Mouse (Mus musculus) hindbrain, embryonic 10.5 days (tissue): ENCODE measurements around the gene Krba1. TPM values are rescaled to one million over a fixed set of nuclear protein-coding genes. Genes with fewer than 3 reads are reported as not detected.

Experiments
- DNase-seq: peaks from one replicate; pipeline ENCODE4 v3.0.0-alpha.2; 2017; ENCODE audit warnings: low spot score
- H3K27ac ChIP-seq: fragments of 300-500 bp; sonication (generic); 2 replicates; pipeline ENCODE4 v1.5.1; 2016; ENCODE audit warnings: mild to moderate bottlenecking, moderate library complexity
- H3K27me3 ChIP-seq: fragments of 300-500 bp; sonication (generic); 2 replicates; pipeline ENCODE4 v1.6.1; 2016; ENCODE audit warnings: mild to moderate bottlenecking; ENCODE audit not compliant: poor library complexity, insufficient read depth, severe bottlenecking
- H3K36me3 ChIP-seq: fragments of 300-500 bp; sonication (generic); 2 replicates; pipeline ENCODE4 v1.6.1; 2016; ENCODE audit warnings: mild to moderate bottlenecking, moderate library complexity
- H3K4me1 ChIP-seq: fragments of 300-500 bp; sonication (generic); replicated peaks from 2 replicates; pipeline ENCODE4 v1.6.1; 2016; ENCODE audit warnings: mild to moderate bottlenecking
- H3K4me3 ChIP-seq: fragments of 300-500 bp; sonication (generic); 2 replicates; pipeline ENCODE4 v1.5.1; 2016; ENCODE audit warnings: mild to moderate bottlenecking, moderate library complexity
- H3K9me3 ChIP-seq: fragments of 300-500 bp; sonication (generic); 2 replicates; pipeline ENCODE4 v1.6.1; 2016; ENCODE audit warnings: mild to moderate bottlenecking, moderate library complexity
- WGBS: fragments of 180-500 bp; shearing (Covaris S2); methylation state at CpG from one replicate; pipeline ENCODE4 v1.1.7; 2016; 5-methylcytosine and 5-hydroxymethylcytosine counted together
- polyA plus RNA-seq: library from polyadenylated mRNA; unstranded; fragments of >200 nt; fragmentation: Nextera tagmentation; extraction: Ambion mirVana; gene quantifications from 2 replicates; pipeline ENCODE4 v1.2.1, GENCODE M21; 2016

The Krba1 gene
- polyA plus RNA-seq, 1 experiment from 2014 or later = 28.1 TPM

DNA sequence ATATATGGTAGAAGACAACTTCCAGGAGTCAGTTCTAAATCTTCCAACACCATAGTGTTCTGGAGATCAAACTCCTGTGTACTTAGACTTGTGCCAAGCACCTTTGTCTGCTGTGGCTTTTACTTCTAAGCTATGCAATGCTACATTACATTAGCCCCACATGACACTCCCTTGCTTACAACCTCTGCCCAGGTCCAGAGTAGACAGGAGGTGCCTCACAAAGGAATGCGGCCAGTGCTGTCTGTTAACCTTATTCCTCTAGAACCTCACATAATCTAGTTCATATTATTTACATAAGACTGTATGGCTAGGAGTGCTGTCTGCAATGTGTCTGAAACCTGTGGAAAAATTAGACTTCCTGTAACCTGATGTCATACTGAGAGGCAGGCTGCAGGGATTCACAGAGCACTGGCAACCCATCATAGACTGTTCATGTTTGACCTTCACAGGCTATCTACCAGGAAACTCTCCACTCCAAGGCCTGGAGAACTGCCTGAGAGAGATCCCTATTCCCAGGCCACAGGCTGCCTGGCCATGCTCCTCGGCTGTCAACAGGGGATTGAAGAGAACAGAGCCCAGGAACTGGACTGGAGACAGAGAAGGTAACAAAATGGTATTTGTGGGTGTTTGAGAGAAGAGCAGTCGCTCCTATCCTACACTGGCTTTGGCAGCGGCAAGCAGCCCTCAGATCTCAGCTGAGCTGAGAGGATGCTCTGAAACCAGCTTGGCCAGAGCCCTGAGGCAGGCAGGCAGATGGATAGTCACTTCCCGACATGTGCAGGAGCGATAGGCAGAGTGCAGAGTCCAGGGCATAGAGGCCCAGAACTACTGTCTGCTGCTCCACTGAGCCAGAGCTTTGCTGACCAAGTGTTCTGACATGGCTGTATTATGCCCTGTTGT lies 16.1 kb downstream of the Krba1 start:
- WGBS = 93% methylated on average over 6 of the region's 6 CpGs
- H3K27me3 ChIP-seq = no peaks in the 10 kb centered on the region
- no peaks in the 10 kb centered on the region for H3K9me3 ChIP-seq
- H3K36me3 ChIP-seq = peaks cover 100% of the 10 kb centered on the region
- no peak for DNase-seq
- no peak overlapping the region for H3K27ac ChIP-seq
- no peak overlapping the region for H3K4me3 ChIP-seq
- H3K4me1 ChIP-seq = no peaks in the 10 kb centered on the region

GRCm38 (mm10) chr6:48412147-48412546 lies 16.8 kb downstream of the Krba1 start:
- H3K27me3 ChIP-seq = no peaks in the 10 kb centered on the region
- no peak for DNase-seq
- H3K4me3 ChIP-seq = no peak overlapping the region

DNA sequence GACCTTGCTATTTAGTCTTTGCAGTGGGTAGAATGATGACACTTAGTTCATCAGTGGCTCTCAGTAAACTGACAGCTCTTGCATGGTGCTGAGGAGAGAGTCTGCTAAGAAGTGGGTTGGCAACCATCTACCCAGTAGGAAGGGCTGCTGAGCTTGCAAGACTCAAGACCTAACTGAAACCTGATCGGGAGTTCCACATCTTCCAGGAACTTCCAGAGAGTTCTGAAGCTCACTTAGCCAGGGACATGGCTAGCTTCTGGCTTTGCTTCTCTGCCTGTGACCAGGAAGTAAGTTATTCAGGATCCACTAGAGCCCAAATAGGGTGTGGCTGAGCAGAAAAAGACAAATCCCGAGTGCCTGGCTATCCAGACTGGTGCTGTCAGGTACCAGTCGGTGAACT lies 17.3 kb downstream of the Krba1 start:
- Histone ChIP-seq H3K27ac (no peak overlapping the region), H3K9me3 (no peaks in the 10 kb centered on the region), H3K36me3 (peaks cover 100% of the 10 kb centered on the region), H3K4me3 (no peak overlapping the region), H3K4me1 (no peaks in the 10 kb centered on the region), H3K27me3 (no peaks in the 10 kb centered on the region)
- no peak for DNase-seq
- WGBS = 89% methylated on average over 3 of the region's 3 CpGs

More at GRCm38 (mm10) chr6:48412147-48412546, 16.8 kb downstream of the Krba1 start:
- H3K9me3 ChIP-seq = no peaks in the 10 kb centered on the region
- no peaks in the 10 kb centered on the region for H3K4me1 ChIP-seq
- H3K27ac ChIP-seq = no peak overlapping the region
- H3K36me3 ChIP-seq = peaks cover 100% of the 10 kb centered on the region
- WGBS = 91% methylated on average over 4 of the region's 4 CpGs

- H3K4me3 ChIP-seq = no peak overlapping the region
- no peaks in the 10 kb centered on the region for H3K27me3 ChIP-seq
- no peaks in the 10 kb centered on the region for H3K9me3 ChIP-seq
- peaks cover 100% of the 10 kb centered on the region for H3K36me3 ChIP-seq
- WGBS = 91% methylated on average over 10 of the region's 10 CpGs
- DNase-seq = no peak
- H3K4me1 ChIP-seq = no peaks in the 10 kb centered on the region
- no peak overlapping the region for H3K27ac ChIP-seq
Measured at GRCm38 (mm10) chr6:48413081-48413480, 17.7 kb downstream of the Krba1 start.

DNA sequence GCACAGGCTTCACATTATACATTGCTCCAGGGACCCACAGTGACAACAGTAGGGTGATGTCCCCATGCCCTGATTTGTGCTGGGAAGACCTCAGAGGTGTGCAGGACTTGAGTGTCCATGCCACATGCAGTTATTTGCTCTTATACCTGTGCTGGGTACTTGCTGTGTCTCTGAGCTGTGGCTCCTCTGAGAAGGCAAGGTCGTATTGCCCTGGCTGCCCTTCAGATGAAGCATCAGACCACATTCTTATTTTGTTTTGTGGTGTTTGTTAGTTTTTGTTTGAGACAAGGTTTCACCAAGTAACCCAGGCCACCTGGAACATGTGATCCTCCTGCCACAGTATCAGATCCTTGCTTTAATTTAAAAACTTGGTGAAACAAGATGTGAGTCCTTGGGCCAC lies 19.5 kb downstream of the Krba1 start:
- Histone ChIP-seq H3K27me3 (no peaks in the 10 kb centered on the region), H3K4me3 (no peak overlapping the region), H3K27ac (no peak overlapping the region), H3K4me1 (no peaks in the 10 kb centered on the region), H3K36me3 (peaks cover 86% of the 10 kb centered on the region), H3K9me3 (no peaks in the 10 kb centered on the region)
- no peak for DNase-seq
- 90% methylated on average over 1 of the region's 1 CpGs for WGBS

GRCm38 (mm10) chr6:48415636-48416035 lies 20.2 kb downstream of the Krba1 start:
- H3K27me3 ChIP-seq = no peaks in the 10 kb centered on the region
- no peak overlapping the region for H3K27ac ChIP-seq
- no peak for DNase-seq
- peaks cover 4% of the 10 kb centered on the region for H3K4me1 ChIP-seq
- 95% methylated on average over 7 of the region's 7 CpGs for WGBS
- H3K36me3 ChIP-seq = peaks cover 79% of the 10 kb centered on the region
- no peaks in the 10 kb centered on the region for H3K9me3 ChIP-seq
- no peak overlapping the region for H3K4me3 ChIP-seq

DNA sequence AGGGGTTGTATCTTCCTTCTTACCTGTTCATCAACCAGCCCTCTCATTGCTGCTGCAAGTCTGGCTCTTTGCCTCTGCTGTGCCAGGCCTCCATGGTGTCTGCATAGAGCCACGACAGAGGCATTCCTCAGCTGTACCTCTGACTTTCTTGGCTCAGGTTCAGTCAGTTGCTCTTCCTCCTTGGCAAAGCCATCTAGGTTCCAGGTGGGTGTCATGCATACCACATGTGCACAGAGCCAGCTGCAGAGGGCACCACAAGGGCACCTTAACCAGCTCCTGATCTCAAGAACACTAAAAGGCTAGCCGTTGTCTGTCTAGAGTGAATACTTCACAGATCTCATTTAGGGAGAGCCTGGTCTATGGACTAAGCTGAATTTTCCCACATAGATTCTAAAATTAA lies 21.1 kb downstream of the Krba1 start:
- Histone ChIP-seq H3K36me3 (peaks cover 70% of the 10 kb centered on the region), H3K27me3 (no peaks in the 10 kb centered on the region), H3K4me3 (no peak overlapping the region), H3K27ac (no peak overlapping the region), H3K9me3 (no peaks in the 10 kb centered on the region), H3K4me1 (peaks cover 12% of the 10 kb centered on the region)
- no peak for DNase-seq
- 87% methylated on average over 2 of the region's 2 CpGs for WGBS

DNA sequence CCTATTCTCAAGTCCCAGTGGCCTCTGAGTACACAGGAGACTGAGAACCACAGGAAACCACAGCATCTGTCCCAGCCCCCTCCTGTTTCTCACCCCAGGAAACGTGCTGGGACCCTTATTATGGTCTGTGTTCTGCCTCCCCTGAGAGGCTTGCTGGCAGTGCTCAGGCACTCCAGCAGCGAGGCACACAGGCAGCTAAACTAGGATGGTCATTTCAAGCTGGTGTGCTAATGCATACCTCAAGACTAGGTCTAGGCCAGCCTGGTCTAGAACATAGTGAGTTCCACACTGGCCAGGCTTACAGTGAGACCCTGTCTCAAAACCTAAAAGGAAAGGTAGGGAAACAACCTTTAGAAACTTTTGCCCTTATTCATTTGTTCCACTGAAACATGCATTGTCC lies 25.3 kb downstream of the Krba1 start:
- Histone ChIP-seq H3K27ac (no peak overlapping the region), H3K4me1 (peaks cover 12% of the 10 kb centered on the region), H3K4me3 (no peak overlapping the region), H3K9me3 (no peaks in the 10 kb centered on the region), H3K36me3 (peaks cover 28% of the 10 kb centered on the region), H3K27me3 (no peaks in the 10 kb centered on the region)
- WGBS = 23% methylated on average over 2 of the region's 2 CpGs
- no peak for DNase-seq

GRCm38 (mm10) chr6:48423336-48423735 lies 27.9 kb downstream of the Krba1 start:
- Histone ChIP-seq H3K4me3 (no peak overlapping the region), H3K27ac (no peak overlapping the region), H3K36me3 (0 out of 2 replicates have a peak, but pooled peaks cover 2% of the 10 kb centered on the region), H3K4me1 (peaks cover 12% of the 10 kb centered on the region), H3K27me3 (no peaks in the 10 kb centered on the region), H3K9me3 (no peaks in the 10 kb centered on the region)
- DNase-seq = no peak
- 81% methylated on average over 3 of the region's 3 CpGs for WGBS

DNA sequence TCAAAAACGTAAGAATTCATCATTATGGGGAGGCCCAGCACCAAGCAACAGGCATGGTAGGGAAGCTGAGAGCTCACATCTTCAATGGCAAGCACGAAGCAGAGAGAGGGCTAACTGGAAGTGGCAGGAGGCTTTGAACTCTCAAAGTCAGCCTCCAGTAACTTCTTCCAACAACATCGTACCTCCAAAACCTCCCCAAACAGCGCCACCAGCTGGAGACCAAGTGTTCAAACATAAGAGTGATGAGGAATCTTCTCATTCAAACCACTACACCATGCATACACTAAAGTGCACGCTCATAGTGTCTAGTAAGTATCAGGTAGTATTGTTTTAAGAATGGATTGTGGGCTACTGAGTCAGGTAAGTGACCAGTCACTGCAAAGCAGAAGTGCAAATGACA lies 28.7 kb downstream of the Krba1 start:
- Histone ChIP-seq H3K9me3 (no peaks in the 10 kb centered on the region), H3K27me3 (no peaks in the 10 kb centered on the region), H3K27ac (no peak overlapping the region), H3K36me3 (no peaks in the 10 kb centered on the region), H3K4me1 (peaks cover 12% of the 10 kb centered on the region), H3K4me3 (no peak overlapping the region)
- 68% methylated on average over 5 of the region's 5 CpGs for WGBS
- DNase-seq = no peak

DNA sequence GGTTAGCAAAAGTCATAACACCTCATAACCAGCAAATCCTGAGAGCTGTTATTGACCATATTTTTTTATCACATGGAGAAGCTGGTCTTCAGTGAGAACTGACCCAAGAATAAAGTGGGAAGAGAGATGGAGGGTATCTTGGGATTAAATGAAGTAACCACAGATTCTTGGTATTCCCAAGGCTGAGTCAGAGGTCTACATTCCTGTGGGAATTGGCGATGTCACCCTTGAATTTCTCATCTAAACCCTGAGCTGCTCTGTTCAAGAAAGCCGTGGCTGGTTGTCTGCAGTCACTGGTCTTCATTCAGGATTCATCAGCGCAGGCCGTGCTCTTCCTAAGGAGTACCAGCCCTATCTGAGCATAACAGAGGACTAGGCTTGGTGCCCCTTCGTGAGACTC lies 31.6 kb downstream of the Krba1 start:
- 76% methylated on average over 5 of the region's 5 CpGs for WGBS
- Histone ChIP-seq H3K4me1 (no peaks in the 10 kb centered on the region), H3K36me3 (no peaks in the 10 kb centered on the region), H3K27me3 (no peaks in the 10 kb centered on the region), H3K9me3 (no peaks in the 10 kb centered on the region), H3K27ac (no peak overlapping the region), H3K4me3 (no peak overlapping the region)
- no peak for DNase-seq

DNA sequence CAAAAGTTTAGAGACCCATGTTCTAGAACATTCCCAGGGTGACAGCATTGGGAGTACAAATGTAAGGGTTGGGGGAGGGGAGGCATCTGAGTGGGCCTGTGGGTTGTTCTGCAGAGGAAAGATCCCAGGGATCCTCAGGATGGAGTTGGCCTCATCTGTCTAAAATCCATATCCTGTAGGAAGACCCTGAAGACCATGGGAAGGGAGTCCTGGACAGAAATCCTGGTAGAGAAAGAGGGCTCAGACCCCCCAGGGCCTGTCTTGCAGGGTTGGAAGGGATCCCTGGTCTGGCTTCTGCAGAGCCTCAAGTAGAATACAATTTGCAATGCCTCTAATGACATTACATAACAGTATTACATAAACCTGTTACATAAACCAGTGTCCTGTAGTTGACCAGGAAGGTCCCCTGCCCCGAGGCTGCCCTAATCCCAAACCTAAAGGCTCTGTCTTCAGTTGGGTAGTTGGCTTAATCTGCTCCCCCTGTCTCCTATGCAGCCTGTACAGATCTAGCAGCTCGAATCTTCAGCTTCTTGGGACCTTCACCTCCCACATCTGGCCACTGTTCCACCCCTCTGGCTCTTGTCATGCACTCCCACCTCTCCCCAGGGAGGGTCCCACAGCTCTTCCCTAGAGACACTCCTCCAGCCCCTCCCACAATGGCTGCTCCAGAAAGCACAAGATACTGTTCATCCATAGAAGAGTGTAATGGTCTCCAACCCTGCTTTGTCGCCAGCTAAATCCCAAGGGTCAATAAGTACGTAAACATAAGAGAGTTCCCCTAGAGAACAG lies 33.6 kb downstream of the Krba1 start:
- Histone ChIP-seq H3K27ac (no peak overlapping the region), H3K9me3 (no peaks in the 10 kb centered on the region), H3K4me3 (no peak overlapping the region), H3K36me3 (no peaks in the 10 kb centered on the region), H3K27me3 (no peaks in the 10 kb centered on the region), H3K4me1 (0 out of 2 replicates have a peak, but pooled peaks cover 8% of the 10 kb centered on the region)
- DNase-seq = no peak
- 70% methylated on average over 4 of the region's 4 CpGs for WGBS

- H3K36me3 ChIP-seq = no peaks in the 10 kb centered on the region
- H3K27me3 ChIP-seq = peaks cover 11% of the 10 kb centered on the region
- no peaks in the 10 kb centered on the region for H3K9me3 ChIP-seq
- 0 out of 2 replicates have a peak, but pooled peaks cover 8% of the 10 kb centered on the region for H3K4me1 ChIP-seq
- no peak overlapping the region for H3K4me3 ChIP-seq
- no peak for DNase-seq
- WGBS = 77% methylated on average over 5 of the region's 5 CpGs
- H3K27ac ChIP-seq = no peak overlapping the region
Measured at GRCm38 (mm10) chr6:48430748-48431147, 35.4 kb downstream of the Krba1 start.
